Mouse (Mus musculus): ENCODE results near the gene Eno4.

Gene Eno4

GRCm38 (mm10) chr19:58975216-58975863, 32.1 kb downstream of the Eno4 start:
- DNase-seq: no peak

GRCm38 (mm10) chr19:58978401-58979171, 35.4 kb downstream of the Eno4 start:
- DNase-seq: no peak

GRCm38 (mm10) chr19:58979436-58980055, 36.3 kb downstream of the Eno4 start:
- no peak for DNase-seq

DNA sequence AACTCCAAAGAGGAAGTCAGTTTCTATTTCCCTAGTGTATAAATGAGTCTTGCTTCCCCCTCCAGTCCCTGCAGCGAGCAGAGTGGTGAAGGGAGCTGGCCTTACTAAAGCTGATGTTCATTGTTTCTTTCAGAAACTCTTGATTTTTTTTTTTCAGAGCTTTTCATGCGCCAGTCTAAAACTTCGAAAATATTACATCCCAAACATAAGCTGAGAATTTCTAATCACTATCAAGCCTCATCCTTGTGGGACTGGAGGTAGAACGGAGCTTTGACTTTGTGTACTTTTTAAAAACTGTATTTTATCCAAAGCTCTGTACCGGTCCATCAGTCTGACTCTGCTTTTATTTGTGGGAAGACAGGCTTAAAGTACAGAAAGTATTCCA, 36.8 kb downstream of the Eno4 start:
- DNase-seq: no peak

GRCm38 (mm10) chr19:58981571-58981970, 38.3 kb downstream of the Eno4 start:
- no peak for DNase-seq

DNA sequence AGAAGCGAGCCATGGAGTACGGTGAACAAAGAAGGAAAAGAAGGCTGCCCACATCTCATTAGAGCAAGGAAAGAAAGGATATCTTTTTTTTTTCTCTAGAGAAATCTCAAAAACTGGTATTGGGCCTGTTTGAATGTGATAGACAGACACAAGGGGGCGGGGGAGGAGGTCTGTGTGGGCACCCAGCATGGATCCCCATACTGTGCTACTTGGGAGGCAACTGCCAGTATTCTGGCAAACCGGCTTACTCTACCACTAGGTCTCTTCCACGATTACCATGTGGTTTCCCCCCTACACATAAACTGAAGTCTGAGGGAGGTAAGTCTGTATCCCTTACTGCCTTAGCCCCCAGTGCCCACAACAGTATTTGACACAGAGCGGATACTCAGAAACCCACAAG, 59.6 kb downstream of the Eno4 start:
- DNase-seq: no peak

GRCm38 (mm10) chr19:59006577-59007340, 63.5 kb downstream of the Eno4 start:
- DNase-seq: no peak

DNA sequence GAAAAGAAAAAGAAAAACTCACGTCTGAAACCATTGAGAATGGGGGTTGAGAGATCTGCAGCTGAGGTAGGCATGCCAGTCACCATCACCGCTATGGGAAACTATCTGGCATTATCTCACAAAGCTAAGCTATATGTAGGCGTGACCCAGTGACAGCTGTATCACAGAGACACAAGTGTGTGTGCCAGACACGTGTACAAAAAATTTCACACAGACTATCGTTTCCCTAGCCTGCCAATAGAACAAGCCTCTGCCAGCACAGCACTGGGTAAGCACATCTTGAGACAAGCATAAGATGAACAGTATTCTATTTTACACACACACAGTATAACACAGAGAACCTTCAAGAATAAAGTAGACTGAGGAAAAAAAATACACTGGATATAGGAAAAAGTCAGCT, 67.6 kb downstream of the Eno4 start:
- no peak for DNase-seq
